Mouse (Mus musculus) NIH3T3 (cell line): Measurements from ENCODE around the gene Marc1.

Experiments used
- DNase-seq: peaks from one replicate; pipeline ENCODE4 v3.0.0-alpha.2; 2012; ENCODE audit warnings: low read depth

Marc1 gene

DNA sequence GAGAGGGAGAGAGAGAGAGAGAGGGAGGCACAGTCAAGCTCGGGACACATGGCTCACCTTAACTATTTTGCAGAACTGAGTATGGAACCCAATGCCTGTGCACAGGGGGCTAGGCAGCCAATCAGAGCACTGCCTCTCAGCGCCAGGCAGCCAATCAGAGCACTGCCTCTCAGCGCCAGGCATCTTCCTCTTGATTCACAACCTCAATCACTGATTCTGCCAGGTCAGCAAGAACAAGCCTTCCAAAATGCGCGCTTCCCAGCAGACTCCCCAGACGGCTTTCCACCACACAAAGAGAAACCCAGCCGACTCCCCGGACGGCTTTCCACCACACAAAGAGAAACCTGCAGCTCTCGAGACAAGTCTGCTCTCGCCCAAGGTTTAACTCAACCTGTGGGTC, 11.6 kb upstream of the Marc1 start:
- no peak for DNase-seq

DNA sequence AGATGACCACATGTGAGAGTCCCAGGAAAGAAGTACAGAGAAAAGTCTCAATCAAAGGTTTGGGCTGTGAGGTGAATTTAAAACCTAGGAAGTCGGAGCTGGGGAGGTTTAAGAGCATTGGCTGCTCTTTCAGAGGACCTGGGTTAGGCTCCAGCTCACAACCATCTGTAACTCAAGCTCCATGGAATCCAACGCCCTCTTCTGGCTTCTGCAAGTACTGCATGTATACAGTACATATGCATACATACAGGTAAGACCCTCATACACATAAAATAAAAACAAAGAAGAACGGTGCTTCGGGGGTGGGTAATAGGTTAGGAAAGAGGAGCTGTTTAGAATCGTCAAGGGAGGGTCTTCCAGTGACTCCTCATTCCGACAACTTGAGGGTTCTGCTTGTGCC, 6.7 kb upstream of the Marc1 start:
- DNase-seq, result peak; percentile 24

GRCm38 (mm10) chr1:184811716-184812250, 670 bp upstream of the Marc1 start:
- DNase-seq, result no peak

- DNase-seq, result no peak
These were observed 1.5 kb downstream of the Marc1 start for GRCm38 (mm10) chr1:184809578-184810001.

GRCm38 (mm10) chr1:184808418-184809012, 2.6 kb downstream of the Marc1 start:
- DNase-seq, result peak; percentile 88

DNA sequence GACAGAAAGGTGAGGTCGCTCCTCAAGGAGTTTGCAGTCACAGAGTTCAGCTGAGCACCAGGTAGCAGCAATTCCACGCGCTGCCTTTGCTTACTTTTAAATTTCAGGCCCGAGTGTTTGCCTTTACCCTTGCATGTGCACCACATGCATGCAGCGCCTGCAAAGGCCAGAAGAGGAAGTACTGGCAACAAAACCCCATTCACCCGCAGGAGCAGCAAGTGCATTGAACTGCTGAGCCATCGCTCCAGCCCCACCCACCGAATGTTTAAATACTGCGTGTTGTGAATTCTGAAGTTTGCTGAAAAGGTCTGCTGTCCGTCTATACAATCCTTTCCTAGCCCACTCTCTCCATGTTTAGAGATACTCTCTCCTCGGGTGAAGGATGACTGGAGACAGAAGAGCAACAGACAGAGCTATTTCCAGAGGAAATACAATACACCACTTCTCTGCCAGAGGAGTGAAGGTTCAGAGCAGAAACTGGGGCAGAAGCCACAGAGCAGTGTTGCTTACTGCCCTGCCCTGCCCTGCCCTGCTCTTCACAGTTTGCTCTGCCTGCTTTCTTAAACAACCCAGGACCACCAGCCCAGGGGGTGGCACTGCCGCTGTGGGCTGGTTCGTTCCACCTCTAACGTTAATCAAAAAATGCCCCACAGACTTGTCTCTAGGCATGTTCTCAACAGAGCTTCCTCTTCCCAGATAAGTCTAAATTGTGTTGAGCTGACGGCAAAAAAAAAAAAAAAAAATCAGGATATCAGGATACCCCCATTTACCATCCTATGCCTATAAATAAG, 3.3 kb downstream of the Marc1 start:
- DNase-seq, result peak; percentile 26

- DNase-seq, result no peak
These were observed 4.0 kb downstream of the Marc1 start for GRCm38 (mm10) chr1:184807123-184807522.

DNA sequence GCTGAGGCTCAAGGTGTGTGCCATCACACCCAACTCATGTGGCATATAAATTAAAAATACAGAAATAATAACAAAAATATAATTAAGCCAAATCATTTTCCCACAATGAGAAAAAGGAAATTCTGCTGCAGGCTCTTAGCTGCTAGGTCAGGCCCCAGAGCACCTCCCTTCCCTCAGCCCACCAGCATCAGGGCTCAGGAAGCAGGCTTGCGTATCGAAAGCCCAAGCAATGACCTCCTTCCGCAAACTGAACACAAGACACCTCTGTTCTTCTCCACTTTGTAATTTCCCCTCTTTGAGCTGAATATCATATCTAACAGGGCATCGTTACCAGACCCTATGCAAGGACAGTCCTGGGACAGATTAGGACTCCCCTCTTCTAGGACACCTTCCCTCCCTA, 5.4 kb downstream of the Marc1 start:
- DNase-seq, result no peak

DNA sequence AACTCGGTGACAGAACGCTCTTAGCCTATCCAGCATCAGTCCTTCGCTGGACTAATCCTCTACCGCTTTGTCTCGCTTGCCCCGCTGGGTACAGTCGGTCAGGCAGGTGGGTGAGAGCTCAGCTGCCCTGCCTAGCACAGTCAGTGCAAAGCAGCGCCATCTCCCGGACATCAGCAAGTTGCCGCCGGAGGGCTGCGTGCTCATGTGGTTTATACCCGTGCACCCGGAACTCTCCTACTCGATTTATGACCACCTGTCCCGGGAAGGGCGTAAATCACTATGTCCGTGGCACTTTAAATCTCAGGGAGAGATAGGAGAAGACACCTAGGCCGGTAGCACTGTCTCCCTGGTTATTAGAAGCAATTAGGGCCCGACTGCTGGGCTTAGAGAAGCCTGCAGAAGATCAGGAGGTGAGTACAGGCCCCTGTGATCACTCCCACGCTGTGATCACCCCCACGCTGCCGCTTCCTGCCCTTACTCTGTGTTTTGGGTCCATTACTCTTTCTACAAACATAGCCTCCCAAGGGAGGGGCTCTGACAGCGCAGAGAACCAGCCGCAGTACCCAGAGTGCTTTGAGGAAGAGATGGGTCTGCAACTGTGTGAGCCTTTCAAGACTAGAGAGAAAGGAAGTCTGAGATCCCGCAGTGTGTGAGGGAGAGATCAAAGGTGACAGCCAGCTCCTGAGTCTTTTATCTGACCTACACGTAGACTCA, 17.8 kb downstream of the Marc1 start:
- DNase-seq, result no peak

- peak; percentile 81 for DNase-seq
These were observed 20.0 kb downstream of the Marc1 start for GRCm38 (mm10) chr1:184791109-184791508.

DNA sequence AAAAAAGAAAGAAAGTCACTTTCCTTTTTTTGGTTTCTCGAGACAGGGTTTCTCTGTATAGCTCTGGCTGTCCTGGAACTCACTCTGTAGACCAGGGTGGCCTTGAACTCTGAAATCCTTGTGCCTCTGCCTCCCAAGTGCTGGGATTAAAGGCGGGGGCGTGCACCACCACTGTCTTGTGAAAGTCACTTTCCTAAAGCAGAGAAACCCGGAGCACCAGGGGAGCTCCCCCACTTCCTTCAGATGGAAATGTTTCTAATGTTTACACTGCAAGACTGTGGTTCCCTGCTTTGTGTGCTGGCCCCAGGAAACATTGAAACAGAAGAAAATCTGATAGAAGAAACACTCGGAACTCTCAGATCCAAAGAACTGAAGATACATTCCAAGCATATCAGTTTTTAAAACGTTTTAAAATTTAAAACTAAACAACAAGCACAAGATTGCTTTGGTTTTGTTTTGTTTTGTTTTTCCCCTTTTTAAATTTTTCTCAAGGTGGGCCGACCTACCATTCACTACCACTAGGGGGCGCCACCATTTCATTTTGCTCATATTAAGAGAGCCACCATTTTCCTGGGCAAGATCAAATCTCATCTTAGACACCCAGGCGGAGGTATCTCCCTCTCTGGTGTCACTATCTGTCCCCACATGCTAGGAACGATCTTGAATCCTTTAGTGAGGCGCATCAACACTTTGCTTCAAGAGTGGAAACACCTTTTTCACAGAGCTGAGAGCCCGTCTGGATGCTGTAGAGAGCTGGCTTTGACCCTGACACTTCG, 24.5 kb downstream of the Marc1 start:
- peak; percentile 52 for DNase-seq

GRCm38 (mm10) chr1:184783641-184784040, 27.5 kb downstream of the Marc1 start:
- no peak for DNase-seq

- peak; percentile 67 for DNase-seq
These were observed 29.0 kb downstream of the Marc1 start for GRCm38 (mm10) chr1:184782161-184782513.

DNA sequence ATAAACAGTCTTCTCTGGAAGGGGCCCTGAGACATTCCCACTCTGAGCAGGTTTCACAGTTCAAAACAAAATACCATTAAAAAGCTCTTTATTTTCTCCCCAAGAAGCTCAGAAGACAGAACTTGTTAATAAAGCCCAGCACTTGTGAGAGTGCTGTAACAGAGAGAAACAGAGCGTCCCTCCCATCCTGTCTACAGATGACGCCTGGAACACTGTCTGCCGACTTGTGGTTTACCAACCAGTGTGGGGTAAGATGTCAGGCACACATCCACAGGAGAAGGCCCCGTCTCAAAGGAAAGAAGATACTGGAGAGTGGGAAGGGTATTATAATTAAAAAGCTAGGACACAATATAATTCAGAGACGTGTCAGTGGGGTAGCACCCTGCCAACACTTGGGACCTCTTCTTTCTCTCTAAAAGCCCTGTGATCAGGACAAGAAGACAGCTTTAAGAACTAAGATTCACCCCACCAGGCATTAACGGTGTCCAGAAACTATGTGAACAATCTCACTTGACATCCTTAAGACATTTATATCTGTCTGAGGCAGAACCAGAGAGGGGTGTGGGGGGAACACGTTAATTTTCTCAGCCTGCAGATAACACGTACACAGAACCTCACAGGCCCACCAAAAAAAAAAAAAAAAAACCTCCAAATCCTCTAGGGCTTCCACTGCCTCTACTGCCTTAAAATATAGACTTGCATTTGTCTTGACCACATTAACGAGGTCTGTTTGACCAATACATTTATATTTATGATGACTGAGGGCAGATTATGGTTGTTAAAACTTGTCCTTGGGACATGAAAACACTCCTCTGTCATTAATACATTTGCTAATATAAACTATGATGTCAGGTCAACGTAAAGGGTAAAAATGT, 29.6 kb downstream of the Marc1 start:
- DNase-seq, result no peak

DNA sequence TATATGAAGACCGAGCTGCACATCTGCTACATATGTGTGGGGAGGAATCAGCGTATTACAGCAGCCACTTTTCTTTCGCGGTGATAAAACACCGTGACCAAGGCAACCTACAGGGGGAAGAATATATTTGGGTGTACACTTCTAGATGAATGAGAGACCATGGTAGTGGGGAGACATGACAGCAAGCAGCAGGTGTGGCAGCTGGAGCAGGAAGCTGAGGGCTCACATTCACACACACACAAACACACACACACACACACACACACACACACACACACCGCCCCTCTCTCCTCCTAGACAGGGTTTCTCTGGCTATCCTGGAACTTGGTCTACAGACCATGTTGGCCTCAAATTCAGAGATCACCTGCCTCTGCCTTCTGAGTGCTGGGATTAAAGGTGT, 33.0 kb downstream of the Marc1 start:
- DNase-seq, result no peak

GRCm38 (mm10) chr1:184777061-184777795, 33.9 kb downstream of the Marc1 start:
- DNase-seq, result no peak

- DNase-seq, result no peak
These were observed 35.8 kb downstream of the Marc1 start for GRCm38 (mm10) chr1:184775289-184775688.

DNA sequence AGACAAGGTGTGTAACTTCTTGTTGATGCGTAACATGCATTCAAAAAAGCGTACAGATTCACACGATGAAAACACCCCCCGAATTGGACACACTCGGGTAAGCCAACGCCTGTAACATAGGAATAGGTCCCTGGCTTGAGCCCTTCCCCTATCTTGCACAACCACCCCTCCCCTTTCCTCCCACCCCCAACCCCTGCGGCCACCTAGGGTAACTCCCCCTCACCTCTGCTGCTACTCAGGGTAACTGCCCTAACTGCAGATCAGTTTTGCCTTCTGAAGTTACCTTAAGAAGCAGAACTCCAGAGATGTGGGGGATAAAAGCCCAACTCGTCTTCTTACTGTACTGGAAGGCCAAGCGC, 39.2 kb downstream of the Marc1 start:
- DNase-seq, result no peak

DNA sequence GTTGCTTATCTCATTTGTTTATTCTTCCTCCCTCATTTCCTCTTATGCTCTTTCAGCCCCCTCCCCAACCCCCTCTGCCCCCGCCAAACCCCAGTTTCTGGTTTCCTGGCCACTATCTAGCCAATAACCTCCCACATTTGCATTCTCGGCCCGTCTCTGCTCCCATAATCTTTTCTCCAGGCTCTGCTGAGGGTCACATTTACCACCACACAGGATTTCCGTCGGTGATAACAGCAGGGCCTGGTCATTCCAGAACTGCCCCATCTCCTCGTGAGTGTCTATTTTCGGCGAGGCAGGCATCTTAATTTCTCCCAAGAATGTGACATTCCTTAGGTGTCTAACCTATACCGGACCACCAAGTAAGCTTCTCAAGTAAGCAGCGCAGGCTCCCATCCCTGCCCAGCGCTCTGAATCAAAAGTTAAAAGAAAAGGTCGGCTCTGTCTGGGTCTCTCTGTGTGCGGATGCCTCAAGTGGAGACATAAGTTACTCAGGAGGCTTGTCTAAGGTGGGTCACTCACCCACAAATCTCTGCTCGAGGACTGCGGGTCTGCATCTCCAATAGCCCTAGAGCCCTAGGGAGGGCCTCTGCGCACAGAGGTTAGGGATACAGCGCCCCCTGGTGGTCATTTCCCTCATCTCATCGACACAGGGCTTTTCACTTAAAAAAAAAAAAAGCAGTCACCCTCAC, 39.8 kb downstream of the Marc1 start:
- DNase-seq, result peak; percentile 84

- peak; percentile 25 for DNase-seq
These were observed 47.2 kb downstream of the Marc1 start for GRCm38 (mm10) chr1:184763866-184764265.
